9 mouse cellular contexts compared by ENCODE assay signal in genomic region chr3:136833003-136833745, GRCm38 (mm10).
A peak's percentile ranks its signal among the peaks of the same experiment; 100 is the strongest.
DNase-seq lines count a peak whose midpoint lies in the region; ATAC-seq and TF ChIP-seq lines count a peak whose summit lies in the region.
"Had no signal": no experiment of that assay in that cellular context is flagged by ENCODE, and none has a peak within 500 bp of the region (broad histone marks: within the 10 kb centered on the region; RNA-seq: fewer than 3 reads in every experiment).

No protein-coding gene starts in this region.

- 56% methylated on average over 11 of the region's 11 CpGs for WGBS in heart, embryonic 12.5 days
- WGBS in forebrain, embryonic 14.5 days: 26% methylated on average over 11 of the region's 11 CpGs
- 36% methylated on average over 11 of the region's 11 CpGs for WGBS in midbrain, embryonic 12.5 days

- no peak for TF ChIP-seq CTCF in cortical plate, adult 2 months (IDR thresholded peaks at IDR 0.05; ENCODE audit: extremely low read depth, insufficient read depth, low read length)

- no peak overlapping the region for H3K9ac ChIP-seq in heart, embryonic 12.5 days
- no peak overlapping the region for H3K9ac ChIP-seq in forebrain, embryonic 14.5 days (ENCODE audit: low read length)
- H3K9ac ChIP-seq in midbrain, embryonic 12.5 days (replicated peaks): no peak overlapping the region

- no peaks in the 10 kb centered on the region for H3K36me3 ChIP-seq in heart, embryonic 12.5 days
- no peaks in the 10 kb centered on the region for H3K36me3 ChIP-seq in forebrain, embryonic 14.5 days (ENCODE audit: control insufficient read depth, insufficient read depth, low read length)
- H3K36me3 ChIP-seq in midbrain, embryonic 12.5 days: no peaks in the 10 kb centered on the region

- TF ChIP-seq POLR2A in cortical plate, adult 2 months (IDR thresholded peaks at IDR 0.05; ENCODE audit: extremely low read depth, insufficient read depth, low read length): no peak

- H3K27me3 ChIP-seq in heart, embryonic 12.5 days (replicated peaks): no peaks in the 10 kb centered on the region
- H3K27me3 ChIP-seq in forebrain, embryonic 14.5 days (replicated peaks; ENCODE audit: control insufficient read depth, insufficient read depth, low read length): no peaks in the 10 kb centered on the region
- H3K27me3 ChIP-seq in midbrain, embryonic 12.5 days: no peaks in the 10 kb centered on the region
- H3K27me3 ChIP-seq: megakaryocyte, embryonic 14.5 days had no signal

- H3K27ac ChIP-seq in heart, embryonic 12.5 days (ENCODE audit: poor library complexity, severe bottlenecking): no peak overlapping the region
- H3K27ac ChIP-seq in cortical plate, adult 2 months (ENCODE audit: insufficient read depth, low read length): peak overlapping the region; percentile 45
- no peak overlapping the region for H3K27ac ChIP-seq in forebrain, embryonic 14.5 days (ENCODE audit: low read depth, low read length)
- H3K27ac ChIP-seq in midbrain, embryonic 12.5 days (replicated peaks): no peak overlapping the region

- H3K4me3 ChIP-seq in heart, embryonic 12.5 days: no peak overlapping the region
- no peak overlapping the region for H3K4me3 ChIP-seq in cortical plate, adult 2 months (ENCODE audit: insufficient read depth, low read length)
- no peak overlapping the region for H3K4me3 ChIP-seq in forebrain, embryonic 14.5 days (ENCODE audit: low read depth, low read length)
- no peak overlapping the region for H3K4me3 ChIP-seq in midbrain, embryonic 12.5 days

- intact Hi-C loops in heart, postnatal 14 days (cut with DNase I): loop anchor here (10.0 kb wide), 1 partner anchor 158 kb away; the partner anchor contains the start of gene Ppp3ca

- H3K4me2 ChIP-seq in heart, embryonic 12.5 days: peak overlapping the region; percentile 53
- H3K4me2 ChIP-seq in forebrain, embryonic 14.5 days (ENCODE audit: low read length): peak overlapping the region; percentile 20; the same call in 1 of the 2 replicates
- H3K4me2 ChIP-seq in midbrain, embryonic 12.5 days (replicated peaks): peak overlapping the region; percentile 2; the same call in 1 of the 2 replicates

- no peaks in the 10 kb centered on the region for H3K9me3 ChIP-seq in heart, embryonic 12.5 days (replicated peaks)
- H3K9me3 ChIP-seq in forebrain, embryonic 14.5 days (replicated peaks; ENCODE audit: control insufficient read depth, low read length): no peaks in the 10 kb centered on the region
- H3K9me3 ChIP-seq in midbrain, embryonic 12.5 days: no peaks in the 10 kb centered on the region
- H3K9me3 ChIP-seq: megakaryocyte, embryonic 14.5 days had no signal

- no peak for DNase-seq in heart, postnatal 14 days
- no peak for DNase-seq in forebrain, embryonic 14.5 days (ENCODE audit: low spot score)
- no peak for DNase-seq in thymus, postnatal 25 days
- no peak for DNase-seq in T-cell, adult 2 months (ENCODE audit: low spot score)
- no peak for DNase-seq in lung, postnatal 10 days

- ATAC-seq in heart, embryonic 12.5 days (ENCODE audit: insufficient number of reproducible peaks, low FRiP score): no peak
- ATAC-seq in forebrain, embryonic 14.5 days: 0 out of 2 replicates have a peak, but pooled peaks have one; percentile 13
- no peak for ATAC-seq in midbrain, embryonic 12.5 days (ENCODE audit: low FRiP score, low read depth)

- H3K4me1 ChIP-seq in heart, embryonic 12.5 days (replicated peaks): peaks cover 45% of the 10 kb centered on the region
- peaks cover 17% of the 10 kb centered on the region; the same call in 1 of the 2 replicates for H3K4me1 ChIP-seq in cortical plate, adult 2 months (ENCODE audit: control insufficient read depth, insufficient read depth, low read length)
- H3K4me1 ChIP-seq in forebrain, embryonic 14.5 days (ENCODE audit: control insufficient read depth, insufficient read depth, low read length): peaks cover 25% of the 10 kb centered on the region
- peaks cover 53% of the 10 kb centered on the region for H3K4me1 ChIP-seq in midbrain, embryonic 12.5 days

Comparison
In these comparisons a context has a peak if more than half of its experiments do, and no peak if none do; other contexts are left out.
1. H3K4me2 ChIP-seq: peak in every context shown above with its lines; median percentile 53 in heart, embryonic 12.5 days; 20 in forebrain, embryonic 14.5 days; 2 in midbrain, embryonic 12.5 days.